Mouse (Mus musculus) hindbrain, postnatal 0 days (tissue): Measurements from ENCODE around the gene Cct6b. TPM values are rescaled to one million over a fixed set of nuclear protein-coding genes. Genes with fewer than 3 reads are reported as not detected.
"Not testable (repeated sequence)": the region's sequence is repeated elsewhere in the genome, so short reads cannot be mapped to it uniquely, and the experiment has no call there.

Experiments used
- ATAC-seq: fragments of 200-750 bp; cut with Nextera tagmentation; 2 replicates; pipeline ENCODE4 v1.8.0; 2017; ENCODE audit warnings: mild to moderate bottlenecking, moderate TSS enrichment, moderate library complexity
- DNase-seq: peaks from one replicate; pipeline ENCODE4 v3.0.0-alpha.2; 2015; ENCODE audit warnings: low spot score
- H3K27ac ChIP-seq: fragments of 300-500 bp; sonication (generic); 2 replicates; pipeline ENCODE4 v1.5.1; 2014; ENCODE audit warnings: mild to moderate bottlenecking
- H3K27me3 ChIP-seq: fragments of 300-500 bp; sonication (generic); 2 replicates; pipeline ENCODE4 v1.6.1; 2014; ENCODE audit warnings: low read length, mixed read lengths; ENCODE audit not compliant: insufficient read depth
- H3K36me3 ChIP-seq: fragments of 300-500 bp; sonication (generic); 2 replicates; pipeline ENCODE4 v1.6.1; 2014; ENCODE audit warnings: low read length, mixed read lengths; ENCODE audit not compliant: insufficient read depth
- H3K4me1 ChIP-seq: fragments of 300-500 bp; sonication (generic); 2 replicates; pipeline ENCODE4 v1.6.1; 2014; ENCODE audit warnings: antibody characterized with exemption, low read length, mixed read lengths; ENCODE audit not compliant: insufficient read depth
- H3K4me2 ChIP-seq: fragments of 300-500 bp; sonication (generic); 2 replicates; pipeline ENCODE4 v1.6.1; 2014; ENCODE audit warnings: low read depth, mild to moderate bottlenecking, low read length, moderate library complexity, mixed read lengths
- H3K4me3 ChIP-seq: fragments of 300-500 bp; sonication (generic); 2 replicates; pipeline ENCODE4 v1.5.1; 2014; ENCODE audit warnings: low read length
- H3K9ac ChIP-seq: fragments of 300-500 bp; sonication (generic); replicated peaks from 2 replicates; pipeline ENCODE4 v1.6.1; 2014; ENCODE audit warnings: mild to moderate bottlenecking, low read length, moderate library complexity, mixed read lengths
- H3K9me3 ChIP-seq: fragments of 300-500 bp; sonication (generic); 2 replicates; pipeline ENCODE4 v1.6.1; 2016; ENCODE audit warnings: low read length, mixed read lengths
- CTCF ChIP-seq: IDR thresholded peaks from 2 replicates; pipeline ENCODE4 v1.5.1; 2016; ENCODE audit warnings: antibody characterized with exemption, control low read depth, low read depth
- WGBS: fragments of 180-500 bp; shearing (Covaris S2); extraction: QIAGEN DNeasy Blood & Tissue Kit; methylation state at CpG from one replicate; pipeline ENCODE4 v1.1.7; 2014; 5-methylcytosine and 5-hydroxymethylcytosine counted together
- polyA plus RNA-seq: library from polyadenylated mRNA; unstranded; fragments of >200 nt; fragmentation: Nextera tagmentation; extraction: Ambion mirVana; gene quantifications from 2 replicates; pipeline ENCODE4 v1.2.1, GENCODE M21; 2015
- total RNA-seq: library from RNA; depleted of rRNA; stranded (reverse); fragments of >200 nt; gene quantifications from 2 replicates; pipeline ENCODE4 v1.2.3, GENCODE M21; 2014

Gene Cct6b
- total and polyA plus RNA-seq, 2 experiments from 2014 or later, result 0.31 to 0.39 TPM

DNA sequence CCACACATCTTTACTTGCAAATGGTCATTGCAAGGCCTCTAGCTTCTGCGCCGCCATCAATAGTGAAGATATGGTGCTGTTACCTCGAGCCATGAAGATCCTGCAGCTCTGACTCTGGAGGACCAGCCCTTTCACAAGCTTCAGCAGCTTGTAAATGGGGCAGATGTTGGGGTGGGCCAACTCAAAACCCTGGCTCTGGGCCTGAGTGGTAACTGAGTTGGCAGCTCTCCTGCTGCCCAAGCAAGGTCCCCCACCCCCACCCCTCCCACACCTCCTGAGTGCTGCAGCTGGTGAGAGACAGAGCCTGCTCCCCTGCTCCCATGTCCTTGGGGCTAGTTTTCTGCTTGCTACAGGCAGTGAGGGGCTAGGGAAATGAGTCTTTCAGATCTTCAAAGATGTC lies 51.4 kb downstream of the Cct6b start:
- H3K9ac ChIP-seq, result no peak overlapping the region
- H3K4me3 ChIP-seq, result no peak overlapping the region
- 67% methylated on average over 3 of the region's 3 CpGs for WGBS
- no peaks in the 10 kb centered on the region for H3K4me1 ChIP-seq
- no peaks in the 10 kb centered on the region for H3K9me3 ChIP-seq
- no peaks in the 10 kb centered on the region for H3K36me3 ChIP-seq
- DNase-seq (peak; percentile 61), ATAC-seq (no peak)
- no peak overlapping the region for H3K27ac ChIP-seq
- H3K27me3 ChIP-seq, result no peaks in the 10 kb centered on the region
- TF ChIP-seq CTCF, result no peak
- no peak overlapping the region for H3K4me2 ChIP-seq

DNA sequence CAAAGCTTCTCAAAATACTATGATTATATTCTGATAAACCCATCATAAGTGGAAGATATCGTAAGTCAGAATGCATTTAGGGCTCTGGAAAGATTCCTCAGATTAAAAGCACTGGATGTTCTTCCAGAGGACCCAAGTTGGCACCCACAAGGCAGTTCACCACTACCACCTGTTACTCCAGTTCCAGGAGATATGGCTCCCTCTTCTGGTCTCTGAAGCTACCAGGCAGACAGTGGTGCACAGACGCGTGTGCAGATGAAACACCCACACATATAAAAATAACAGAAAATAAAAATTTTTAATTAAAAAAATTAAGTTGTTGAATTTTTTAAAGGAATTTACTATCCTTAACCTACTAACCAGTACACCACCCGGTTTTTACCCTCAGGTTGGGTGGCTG lies 55.2 kb downstream of the Cct6b start:
- Histone ChIP-seq H3K27me3 (no peaks in the 10 kb centered on the region), H3K4me1 (no peaks in the 10 kb centered on the region), H3K9me3 (no peaks in the 10 kb centered on the region), H3K27ac (no peak overlapping the region), H3K36me3 (no peaks in the 10 kb centered on the region), H3K9ac (no peak overlapping the region), H3K4me3 (no peak overlapping the region), H3K4me2 (no peak overlapping the region)
- ATAC-seq (no peak), DNase-seq (peak; percentile 16)
- 82% methylated on average over 4 of the region's 4 CpGs for WGBS
- peak; percentile 34 for TF ChIP-seq CTCF

DNA sequence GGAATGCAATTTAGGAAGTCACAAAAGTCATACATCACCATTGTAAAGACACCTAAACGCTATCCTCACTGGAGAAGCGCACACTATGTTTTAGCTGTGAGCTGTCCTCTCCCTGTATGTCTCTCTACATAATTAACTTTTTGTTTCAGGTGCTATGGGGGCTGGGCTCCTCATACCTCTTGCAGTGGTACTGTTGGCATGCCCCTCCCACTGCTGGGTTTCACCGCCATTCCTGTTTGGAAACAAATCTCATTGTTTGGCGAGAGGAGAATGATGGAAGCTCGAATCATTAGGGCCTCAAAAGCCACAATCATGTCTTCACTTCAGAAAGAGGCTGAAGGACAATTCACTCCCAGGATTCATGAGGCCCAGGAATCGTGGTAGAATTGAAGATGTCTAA lies 59.0 kb downstream of the Cct6b start:
- WGBS, result 73% methylated on average over 6 of the region's 6 CpGs
- Histone ChIP-seq H3K27ac (no peak overlapping the region), H3K9me3 (no peaks in the 10 kb centered on the region), H3K4me1 (no peaks in the 10 kb centered on the region), H3K9ac (no peak overlapping the region), H3K4me3 (no peak overlapping the region), H3K4me2 (no peak overlapping the region), H3K36me3 (no peaks in the 10 kb centered on the region), H3K27me3 (no peaks in the 10 kb centered on the region)
- DNase-seq (no peak), ATAC-seq (no peak)
- TF ChIP-seq CTCF, result no peak

DNA sequence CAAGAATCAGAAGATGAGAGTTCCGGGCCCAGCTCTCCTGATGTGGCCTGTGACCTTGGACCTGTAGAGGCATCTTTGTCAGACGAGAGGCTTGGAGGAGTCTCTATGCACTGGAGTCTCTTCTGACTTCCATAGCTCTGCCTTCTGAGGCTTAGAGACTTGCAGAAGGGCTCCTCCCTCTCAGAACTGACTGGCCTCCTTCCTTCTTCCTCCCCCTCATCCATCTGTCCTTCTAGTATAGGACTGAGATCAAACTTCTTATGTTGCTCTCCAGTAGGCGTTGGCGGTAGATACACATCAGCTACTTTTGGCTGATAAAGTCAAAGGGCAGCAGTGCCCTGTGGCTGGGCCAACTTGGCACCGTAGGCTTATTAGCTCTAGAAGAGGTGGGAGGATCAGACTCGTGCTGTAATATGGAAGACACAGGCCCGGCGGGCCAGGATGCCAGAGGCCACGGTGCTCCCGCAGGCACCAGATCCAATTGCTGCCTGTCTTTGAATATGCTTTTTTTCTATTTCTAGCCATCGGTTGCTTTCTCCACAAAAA lies 64.2 kb downstream of the Cct6b start:
- no peak for ATAC-seq
- no peak overlapping the region for H3K9ac ChIP-seq
- no peaks in the 10 kb centered on the region; the same call in 1 of the 2 replicates for H3K27me3 ChIP-seq
- WGBS, result 74% methylated on average over 11 of the region's 11 CpGs
- H3K4me2 ChIP-seq, result no peak overlapping the region
- TF ChIP-seq CTCF, result no peak
- H3K27ac ChIP-seq, result no peak overlapping the region
- no peak overlapping the region for H3K4me3 ChIP-seq
- no peaks in the 10 kb centered on the region for H3K36me3 ChIP-seq
- no peaks in the 10 kb centered on the region for H3K4me1 ChIP-seq
- H3K9me3 ChIP-seq, result no peaks in the 10 kb centered on the region
- DNase-seq, result no peak

DNA sequence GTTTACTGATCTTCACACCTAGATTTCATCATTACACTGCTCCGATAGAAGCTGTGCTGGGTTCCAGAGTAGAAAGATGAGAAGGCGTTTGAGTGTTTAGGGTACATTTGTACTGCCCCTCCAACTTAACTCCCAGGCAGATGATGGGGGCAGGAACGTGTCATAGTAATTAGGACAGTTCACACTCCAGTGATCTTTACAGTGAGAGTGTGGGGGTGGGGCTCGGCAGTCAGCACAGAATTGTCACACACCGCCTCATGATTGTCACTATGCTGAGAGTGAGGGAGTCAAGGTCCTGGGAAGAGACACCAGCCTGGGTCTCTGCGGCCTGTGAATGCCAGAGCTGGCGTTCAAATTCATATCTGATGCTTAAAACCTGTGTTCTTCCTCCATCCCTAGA lies 68.2 kb downstream of the Cct6b start:
- no peak for ATAC-seq
- Histone ChIP-seq H3K9me3 (no peaks in the 10 kb centered on the region), H3K4me2 (no peak overlapping the region), H3K27me3 (no peaks in the 10 kb centered on the region; the same call in 1 of the 2 replicates), H3K27ac (no peak overlapping the region), H3K4me3 (no peak overlapping the region), H3K36me3 (no peaks in the 10 kb centered on the region), H3K4me1 (no peaks in the 10 kb centered on the region), H3K9ac (no peak overlapping the region)
- DNase-seq, result no peak
- no peak for TF ChIP-seq CTCF
- WGBS, result 60% methylated on average over 7 of the region's 7 CpGs

DNA sequence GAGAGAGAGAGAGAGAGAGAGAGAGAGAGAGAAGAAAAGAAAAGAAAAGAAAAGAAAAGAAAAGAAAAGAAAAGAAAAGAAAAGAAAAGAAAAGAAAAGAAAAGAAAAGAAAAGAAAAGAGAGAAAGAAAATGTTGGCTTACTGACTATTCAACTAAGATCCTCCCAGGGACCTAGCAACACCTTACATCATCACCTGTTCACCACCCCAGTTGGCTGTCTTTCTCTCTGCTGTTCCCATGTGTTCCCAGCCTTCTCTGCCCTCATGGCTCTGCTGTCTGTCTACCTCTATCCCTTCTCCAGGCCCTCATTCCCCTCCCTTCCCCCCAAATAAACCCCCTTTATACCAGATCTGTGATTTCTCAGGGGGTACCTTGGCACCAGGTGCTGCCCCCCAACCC lies 69.2 kb downstream of the Cct6b start:
- not testable (repeated sequence) for H3K4me1 ChIP-seq, ATAC-seq, H3K4me2 ChIP-seq, H3K36me3 ChIP-seq, H3K9ac ChIP-seq, H3K27me3 ChIP-seq, H3K27ac ChIP-seq, H3K9me3 ChIP-seq, H3K4me3 ChIP-seq
- DNase-seq, result peak; percentile 52

DNA sequence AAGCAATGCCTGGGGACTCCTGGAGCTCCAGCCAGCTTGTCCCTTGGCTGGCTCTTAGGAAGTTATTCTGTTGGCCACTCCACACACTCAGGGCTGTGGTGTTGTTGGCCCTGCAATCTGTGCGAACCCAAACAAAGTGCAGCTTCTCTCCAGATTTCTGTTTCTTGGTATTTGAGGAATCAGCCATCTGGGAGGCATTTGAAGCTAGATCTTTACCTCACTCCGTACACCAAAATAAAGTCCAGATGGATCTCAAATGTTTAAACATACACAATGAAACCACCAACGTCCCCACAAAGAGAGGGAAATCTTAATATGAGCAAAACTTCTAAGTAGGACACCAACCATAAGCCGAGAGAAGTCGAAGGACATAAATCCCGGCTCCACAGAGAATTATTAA lies 71.5 kb downstream of the Cct6b start:
- Histone ChIP-seq H3K36me3 (no peaks in the 10 kb centered on the region), H3K4me1 (no peaks in the 10 kb centered on the region), H3K4me2 (no peak overlapping the region), H3K9ac (no peak overlapping the region), H3K9me3 (no peaks in the 10 kb centered on the region), H3K27me3 (no peaks in the 10 kb centered on the region), H3K27ac (no peak overlapping the region), H3K4me3 (no peak overlapping the region)
- WGBS, result 79% methylated on average over 6 of the region's 6 CpGs
- no peak for DNase-seq
- no peak for ATAC-seq
- TF ChIP-seq CTCF, result no peak
